Mouse (Mus musculus) kidney, adult 2 months (tissue): Measurements from ENCODE around the gene Themis3.

Experiments
- CTCF ChIP-seq: fragments of 200-500 bp; conservative IDR thresholded peaks from 2 replicates; pipeline ENCODE4 v1.5.1; 2011; ENCODE audit warnings: low read depth, mild to moderate bottlenecking, control low read depth, low read length, moderate library complexity, mixed read lengths; ENCODE audit not compliant: insufficient read depth, insufficient read length
- POLR2A ChIP-seq: fragments of 200-500 bp; IDR thresholded peaks from one replicate; pipeline ENCODE4 v1.6.1; 2011; ENCODE audit warnings: low read depth, low read length, control low read depth

DNA sequence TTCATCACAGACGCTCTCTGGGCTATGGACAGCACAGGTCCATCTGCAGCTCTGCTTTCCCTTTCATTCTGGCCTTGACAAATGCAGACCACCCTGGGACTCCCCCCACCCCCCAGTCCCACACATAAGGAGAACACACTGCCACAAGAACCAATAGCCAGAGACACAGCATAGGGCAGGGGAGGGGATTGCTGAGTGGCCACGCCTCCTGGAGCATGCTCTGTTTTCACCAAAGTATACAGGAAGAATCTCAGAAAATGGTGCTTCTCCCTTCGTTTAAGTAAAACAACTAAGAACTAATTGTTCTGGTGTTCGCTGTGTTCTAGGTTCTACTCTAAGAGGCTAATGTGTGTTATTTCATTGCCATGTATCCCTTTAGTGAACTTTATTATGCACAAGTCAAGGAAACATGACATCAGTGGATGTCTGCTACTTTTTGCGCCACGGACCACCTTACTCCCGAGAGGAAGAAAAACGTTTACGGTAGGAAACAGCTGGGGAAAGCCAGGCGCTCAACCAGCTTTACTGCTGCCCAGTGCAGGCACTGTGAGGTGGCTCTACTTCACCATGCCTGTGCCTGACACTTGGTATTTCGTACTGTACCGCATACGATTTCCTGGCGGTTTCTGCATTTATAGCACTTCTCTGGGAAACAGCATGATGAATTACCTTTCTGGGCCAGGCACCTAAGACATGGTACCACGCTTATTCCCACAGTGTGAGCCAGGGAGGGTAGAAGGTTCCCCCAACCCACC lies 82.0 kb downstream of the Themis3 start:
- no peak for TF ChIP-seq CTCF
- TF ChIP-seq POLR2A, result no peak
